Mouse (Mus musculus): Measurements from ENCODE around the gene Mob3a.
"Not testable (repeated sequence)": the region's sequence is repeated elsewhere in the genome, so short reads cannot be mapped to it uniquely, and the experiment has no call there.

The Mob3a gene

GRCm38 (mm10) chr10:80659213-80659612 lies 42.6 kb downstream of the Mob3a start:
- DNase-seq: peak; percentile 87

DNA sequence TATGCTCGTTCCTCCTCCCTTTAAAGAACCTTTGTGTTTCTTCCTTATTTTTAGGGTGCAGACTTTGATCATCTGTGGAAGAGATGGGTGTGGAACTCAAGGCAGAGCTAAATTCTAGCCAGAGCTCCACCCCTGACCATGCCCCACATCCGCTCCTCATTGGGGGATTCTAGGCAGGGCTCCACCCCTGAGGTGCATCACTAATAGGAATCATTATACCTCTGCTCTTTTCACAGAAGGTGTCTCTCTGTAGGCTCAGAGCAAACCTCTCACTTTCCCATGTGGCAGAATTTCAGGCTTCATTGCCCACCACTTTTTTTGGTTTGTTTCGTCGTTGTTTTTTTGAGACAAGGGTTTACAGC lies 43.0 kb downstream of the Mob3a start:
- DNase-seq: no peak

DNA sequence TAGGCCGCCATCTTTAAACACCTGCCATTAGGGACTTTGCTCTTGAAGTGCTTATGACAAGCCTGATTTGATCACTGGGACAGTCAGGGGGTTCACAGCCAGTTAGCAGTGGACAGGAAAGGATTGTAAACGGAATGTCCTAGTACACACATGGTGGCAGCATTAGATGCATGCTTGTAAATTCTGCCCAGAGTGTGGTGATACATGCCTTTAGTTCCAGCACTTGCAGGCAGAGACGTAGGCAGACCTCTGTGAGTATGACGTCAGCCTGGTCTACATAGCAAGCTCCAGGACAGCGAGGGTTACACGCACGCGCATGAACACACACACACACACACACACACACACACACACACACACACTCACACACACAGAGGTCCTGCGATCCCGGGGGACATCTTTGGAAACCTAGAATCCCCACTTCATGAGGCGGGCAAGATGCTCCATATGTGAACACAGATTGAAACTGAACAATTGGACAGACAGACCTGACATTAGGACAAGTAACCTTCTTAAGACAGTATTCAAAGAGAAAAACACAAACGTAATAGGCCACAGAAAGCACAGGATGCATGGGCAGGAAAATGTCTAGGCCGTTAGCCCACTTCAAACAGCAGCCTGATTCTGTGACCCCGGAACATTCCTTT lies 43.5 kb downstream of the Mob3a start:
- DNase-seq: peak; percentile 54

GRCm38 (mm10) chr10:80656863-80657623 lies 44.7 kb downstream of the Mob3a start, which contains the start of gene Btbd2:
Btbd2 (minus strand) TSS chr10:80657071.
- peak; percentile 74 for DNase-seq

- DNase-seq: peak; percentile 98
These were observed 45.5 kb downstream of the Mob3a start for GRCm38 (mm10) chr10:80656130-80656862.

DNA sequence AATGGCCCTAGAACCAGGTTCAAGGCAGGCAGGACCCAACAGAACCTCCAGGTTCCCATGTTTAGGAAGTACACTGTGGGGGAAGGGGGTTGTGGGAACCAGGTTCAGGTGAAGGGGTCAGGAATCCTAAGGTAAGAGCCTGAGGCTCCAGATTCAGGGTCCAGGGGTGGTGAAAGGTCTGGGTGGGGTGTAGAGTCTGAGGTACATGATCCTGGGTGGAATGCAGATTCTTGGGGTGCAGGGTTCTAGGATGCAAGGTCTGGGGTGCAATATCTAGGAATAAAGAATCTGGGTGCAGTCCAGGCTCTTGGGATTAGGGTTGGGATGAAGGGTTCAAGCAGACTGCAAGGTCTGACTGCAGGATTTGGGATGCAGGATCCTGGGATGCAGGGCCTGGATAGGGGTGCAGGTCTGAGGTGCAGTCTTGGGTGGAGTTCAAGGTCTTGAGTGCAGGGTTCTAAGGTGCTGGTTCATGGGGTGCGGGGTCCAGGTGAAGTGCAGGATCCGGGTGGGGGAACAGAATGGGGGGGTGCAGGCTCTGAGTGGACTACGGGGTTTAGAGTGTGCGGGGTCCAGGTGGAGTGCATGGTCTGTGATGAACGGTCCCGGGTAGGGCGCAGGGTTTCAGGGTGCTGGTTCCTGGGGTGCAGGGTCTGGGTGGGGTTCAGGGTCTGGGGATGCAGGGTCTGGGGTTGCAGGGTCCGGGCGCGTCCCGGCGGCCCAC lies 46.2 kb downstream of the Mob3a start:
- peak; percentile 68 for DNase-seq

GRCm38 (mm10) chr10:80654866-80655265 lies 46.9 kb downstream of the Mob3a start:
- peak; percentile 68 for DNase-seq

DNA sequence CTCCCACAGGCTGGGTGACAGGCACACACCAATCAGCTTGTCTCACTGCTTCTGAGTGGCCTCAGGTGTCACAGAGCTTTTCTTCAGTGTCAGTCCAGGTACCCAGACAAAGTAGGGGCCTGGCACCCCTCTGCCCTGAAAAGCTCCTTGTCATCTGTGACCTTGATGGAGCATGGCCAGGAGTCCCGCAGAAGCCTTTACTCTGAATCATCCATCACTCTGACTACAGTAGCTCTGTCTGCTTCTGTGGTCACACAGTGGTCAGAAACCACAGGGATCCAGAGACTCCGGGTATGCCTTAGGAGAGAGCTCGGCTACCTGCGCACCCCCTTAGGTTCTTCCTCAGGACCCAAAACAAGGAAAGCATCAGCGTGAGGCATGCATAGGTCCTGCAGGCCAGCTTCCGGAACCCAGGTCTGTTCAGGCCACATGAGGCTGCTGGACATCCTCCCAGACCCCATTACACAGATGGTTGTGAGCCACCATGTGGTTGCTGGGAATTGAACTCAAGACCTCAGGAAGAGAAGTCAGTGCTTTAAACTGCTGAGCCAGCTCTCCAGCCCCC lies 48.5 kb downstream of the Mob3a start:
- DNase-seq: no peak

- DNase-seq: no peak
These were observed 51.4 kb downstream of the Mob3a start for GRCm38 (mm10) chr10:80650392-80650791.

GRCm38 (mm10) chr10:80649910-80650309 lies 51.9 kb downstream of the Mob3a start:
- DNase-seq: not testable (repeated sequence)

DNA sequence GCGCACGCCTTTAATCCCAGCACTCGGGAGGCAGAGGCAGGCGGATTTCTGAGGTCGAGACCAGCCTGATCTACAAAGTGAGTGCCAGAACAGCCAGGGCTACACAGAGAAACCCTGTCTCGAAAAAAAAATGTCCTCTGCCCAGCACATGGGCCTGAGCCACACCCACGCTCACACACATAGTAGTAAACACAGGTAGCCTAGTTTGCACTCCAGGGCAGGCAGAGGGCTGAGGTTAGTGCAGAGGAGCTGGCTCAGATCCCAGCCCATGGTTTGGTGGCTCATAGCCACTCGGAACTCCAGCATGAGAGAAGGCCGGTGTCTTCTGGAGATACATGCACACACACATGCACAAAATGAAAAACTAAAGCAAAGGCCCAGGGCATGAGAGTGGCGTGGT lies 54.8 kb downstream of the Mob3a start:
- DNase-seq: no peak

GRCm38 (mm10) chr10:80635345-80635744 lies 66.4 kb downstream of the Mob3a start:
- DNase-seq: no peak

All from cerebellum, adult 9-10 months (tissue).